Mouse (Mus musculus) fat pad, adult 2 months (tissue): ENCODE data around the gene BC048507.
"Not testable (repeated sequence)": the region's sequence is repeated elsewhere in the genome, so short reads cannot be mapped to it uniquely, and the experiment has no call there.

Experiments used
- DNase-seq: peaks from one replicate; pipeline ENCODE4 v3.0.0-alpha.2; 2011; ENCODE audit warnings: low read depth, low spot score; ENCODE audit errors: extremely low read depth

BC048507 gene

DNA sequence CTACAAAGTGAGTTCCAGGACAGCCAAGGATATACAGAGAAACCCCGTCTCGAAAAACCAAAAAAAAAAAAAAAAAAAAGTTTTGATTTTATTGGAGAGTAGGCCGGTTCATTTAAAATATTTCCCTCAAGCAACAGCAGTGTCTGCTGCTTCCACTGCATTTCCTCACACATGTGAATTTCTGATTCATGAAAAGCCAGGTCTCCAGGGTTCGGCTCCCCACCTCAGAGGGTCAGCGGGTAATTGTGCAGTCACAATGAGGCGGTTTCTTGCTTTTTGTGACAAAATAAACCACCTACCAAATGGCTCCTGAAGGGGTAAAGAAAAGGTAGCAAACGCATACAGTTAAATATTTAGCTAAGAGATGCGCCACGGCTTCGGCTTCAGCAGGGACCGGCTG, at the start of gene BC048507:
Gene BC048507, plus strand, starts transcription at position 301 of the 400 bp plus-strand sequence.
- no peak for DNase-seq

DNA sequence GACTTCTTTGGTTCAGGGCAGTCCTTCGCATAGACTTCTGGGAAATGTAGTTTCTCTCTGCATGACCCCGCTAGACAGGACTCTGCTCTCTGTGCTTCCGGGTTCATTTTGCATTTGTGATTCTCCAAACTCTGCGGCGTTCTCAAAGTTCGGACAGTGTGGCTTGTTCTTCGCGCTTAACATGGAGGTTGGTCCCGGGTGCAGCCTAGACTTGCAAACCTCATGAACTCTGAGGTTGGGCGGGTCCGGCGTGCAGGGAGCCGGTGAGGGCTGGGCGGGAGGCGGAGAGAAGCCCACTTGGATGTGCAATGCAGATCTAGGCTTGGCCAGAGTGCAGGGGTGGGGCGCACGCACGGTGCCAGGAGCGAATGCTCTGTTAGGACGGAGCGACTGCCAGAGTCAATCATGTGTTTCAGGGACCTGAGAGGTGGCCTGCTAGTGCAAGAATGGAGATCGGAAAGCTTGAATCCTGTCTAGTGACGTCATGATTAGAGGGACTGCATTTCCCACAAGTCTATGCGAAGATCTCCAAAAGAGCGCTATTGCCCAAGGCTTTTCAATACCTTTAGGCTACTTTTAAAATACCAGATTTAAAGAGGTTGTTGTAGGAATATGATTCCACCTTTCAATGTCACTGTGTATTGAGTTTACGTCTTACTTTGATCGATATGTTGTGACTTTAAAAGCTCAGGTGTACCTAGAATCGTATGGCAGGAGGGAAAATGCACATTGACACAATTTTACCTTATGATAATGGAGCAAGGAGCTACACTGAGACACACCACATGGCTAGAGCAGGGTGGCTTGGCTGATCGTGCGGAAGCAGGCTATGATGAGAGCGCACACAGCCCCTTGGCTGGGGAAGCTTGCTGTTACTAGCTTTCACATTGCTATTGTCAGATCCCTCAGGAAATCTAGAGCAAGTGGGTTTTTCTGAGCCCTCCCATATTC, 49.1 kb upstream of the BC048507 start, which contains the start of gene Zfp273:
Gene Zfp273, plus strand, starts transcription at position 31 of the 951 bp plus-strand sequence.
- no peak for DNase-seq

DNA sequence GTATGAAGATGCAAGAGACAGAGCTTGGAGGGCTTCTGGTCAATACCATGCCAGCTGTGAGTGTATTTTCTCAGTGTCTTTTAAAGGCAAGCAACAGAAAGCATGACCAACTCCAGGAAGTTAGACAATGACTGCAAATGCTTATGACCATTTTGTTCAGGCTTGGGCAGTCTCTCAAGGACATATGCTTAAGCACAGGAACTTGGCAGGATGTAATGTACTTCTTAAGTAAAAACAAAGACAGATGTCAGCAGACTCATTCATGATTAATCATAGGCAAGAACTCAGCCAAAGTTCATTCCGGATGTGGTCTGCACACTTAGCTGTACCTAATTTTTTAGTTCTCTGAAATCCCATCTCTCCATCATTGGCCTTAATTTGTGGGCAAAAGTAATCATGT, 44.5 kb upstream of the BC048507 start:
- DNase-seq = no peak

DNA sequence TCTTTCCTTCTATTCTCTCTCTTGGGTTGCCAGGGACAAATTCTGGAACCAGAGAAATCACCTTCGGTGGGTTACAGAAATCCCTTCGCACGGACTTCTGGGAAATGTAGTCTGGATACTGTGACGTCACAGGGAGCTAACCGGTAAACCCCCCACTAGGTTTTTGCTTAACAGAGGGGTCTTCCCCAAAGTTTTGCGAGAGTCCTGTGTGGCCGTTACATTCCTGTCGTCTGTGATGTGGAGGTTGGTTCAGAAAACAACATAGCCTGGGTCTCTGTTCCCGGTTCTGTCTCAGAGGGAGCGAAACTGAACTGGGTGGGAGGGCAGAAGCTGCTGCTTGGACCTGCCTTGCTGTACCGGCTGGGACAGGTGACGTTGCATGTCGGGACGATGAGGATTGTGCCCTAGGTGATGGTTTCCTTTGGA, 32.2 kb upstream of the BC048507 start, which contains the start of gene Gm10037:
Gene Gm10037, plus strand, starts transcription at position 196 of the 426 bp plus-strand sequence.
- DNase-seq = no peak

DNA sequence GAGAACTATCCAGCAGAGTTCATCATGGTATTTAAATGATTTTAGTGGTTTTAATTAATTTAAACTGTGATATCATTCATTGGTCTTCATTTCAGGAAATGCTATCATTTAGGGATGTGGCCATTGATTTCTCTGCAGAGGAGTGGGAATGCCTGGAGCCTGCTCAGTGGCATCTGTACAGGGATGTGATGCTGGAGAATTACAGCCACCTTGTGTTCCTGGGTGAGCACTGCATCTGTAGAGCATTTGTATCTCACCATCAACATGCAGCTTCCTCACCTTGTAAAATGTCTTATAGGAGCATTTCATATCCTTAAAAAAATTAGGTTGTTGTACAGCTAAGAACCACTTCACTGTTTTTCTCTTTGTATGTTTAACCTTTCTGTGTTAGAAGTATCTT, 30.0 kb upstream of the BC048507 start:
- not testable (repeated sequence) for DNase-seq

DNA sequence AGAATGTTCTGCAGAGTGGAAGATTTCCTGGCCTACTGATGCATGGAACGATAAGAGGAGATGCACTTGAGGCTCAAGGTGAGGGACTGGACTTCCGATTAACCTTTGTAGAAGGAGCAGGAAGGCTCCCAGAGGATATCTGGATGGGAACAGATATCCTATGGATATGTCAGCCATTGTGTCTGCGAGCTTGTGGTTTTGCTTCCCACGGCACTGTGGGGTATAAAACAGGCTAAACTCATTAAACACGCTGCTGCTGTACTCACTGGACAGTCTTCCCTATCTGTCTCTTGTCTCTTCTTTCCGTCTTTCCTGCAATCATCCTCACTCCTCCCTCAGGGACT, 19.4 kb upstream of the BC048507 start:
- no peak for DNase-seq

DNA sequence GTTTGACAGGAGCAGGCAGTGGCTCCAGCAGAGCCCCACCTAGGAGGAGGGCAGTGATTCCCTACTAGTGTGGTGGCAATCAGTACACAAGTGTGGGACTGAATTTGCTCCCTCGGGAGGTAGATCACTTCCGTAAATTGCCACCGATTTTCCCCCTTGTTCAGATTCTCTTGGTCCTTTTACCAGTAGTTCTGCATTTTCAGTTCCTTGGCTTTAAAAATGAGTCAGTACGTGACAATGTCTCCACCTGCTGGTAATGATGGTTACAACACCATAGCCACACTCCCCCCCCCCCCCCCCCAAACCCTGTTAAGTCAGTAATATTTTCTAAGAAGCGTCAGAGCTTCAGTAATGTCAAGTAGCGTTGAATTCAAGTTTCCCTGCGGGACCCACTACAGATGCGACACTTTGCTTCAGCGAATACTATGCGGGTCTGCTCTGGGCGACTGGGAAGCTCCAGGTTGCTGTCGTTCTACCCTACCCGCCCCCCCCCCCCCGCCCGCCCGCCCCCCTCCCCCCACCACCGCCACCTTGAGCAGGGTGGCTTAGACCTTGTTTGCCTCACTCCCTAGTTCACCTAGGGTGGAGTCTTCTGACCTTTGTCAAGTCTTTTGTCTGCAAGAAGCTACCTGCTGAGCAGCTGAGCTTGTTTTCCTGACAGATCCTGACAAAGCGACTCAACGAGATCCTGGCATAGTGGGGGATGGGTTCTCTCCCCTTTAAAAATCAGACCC, 18.8 kb upstream of the BC048507 start:
- DNase-seq = no peak

DNA sequence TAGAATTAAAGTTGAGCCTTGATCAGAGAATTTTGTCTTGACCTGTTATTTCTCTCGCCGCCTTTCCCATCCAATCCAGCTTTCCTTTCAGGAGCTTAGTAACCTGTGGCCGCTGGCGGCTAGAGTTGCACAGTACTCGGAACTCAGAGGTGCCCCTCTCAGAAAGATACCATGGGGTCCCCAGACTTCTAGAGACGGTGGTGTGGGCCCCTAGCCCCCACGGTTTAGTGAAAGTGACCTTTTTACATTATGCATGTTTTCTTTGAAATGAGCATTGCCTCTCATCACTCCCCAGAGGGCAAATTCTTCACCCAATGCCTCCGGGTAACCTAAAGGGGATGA, 18.3 kb upstream of the BC048507 start:
- DNase-seq = no peak

DNA sequence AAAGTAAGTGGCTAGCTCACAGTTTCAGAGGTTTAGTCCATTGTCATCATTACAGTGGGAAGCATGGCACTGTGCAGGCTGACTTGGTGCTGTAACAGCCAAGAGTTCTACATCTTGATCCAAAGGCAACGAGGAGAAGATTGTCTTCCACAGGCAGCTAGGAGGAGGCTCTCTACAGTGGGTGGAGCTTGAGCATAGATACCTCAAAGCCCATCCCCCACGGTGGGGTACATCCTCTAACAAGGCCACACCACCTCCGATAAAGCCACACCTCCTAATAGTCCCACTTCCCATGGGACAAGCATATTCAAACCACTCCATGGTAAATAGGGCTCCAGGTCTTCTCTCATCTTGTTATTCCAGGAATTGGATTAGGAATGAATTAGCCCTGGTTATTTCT, 12.8 kb upstream of the BC048507 start:
- DNase-seq = no peak

DNA sequence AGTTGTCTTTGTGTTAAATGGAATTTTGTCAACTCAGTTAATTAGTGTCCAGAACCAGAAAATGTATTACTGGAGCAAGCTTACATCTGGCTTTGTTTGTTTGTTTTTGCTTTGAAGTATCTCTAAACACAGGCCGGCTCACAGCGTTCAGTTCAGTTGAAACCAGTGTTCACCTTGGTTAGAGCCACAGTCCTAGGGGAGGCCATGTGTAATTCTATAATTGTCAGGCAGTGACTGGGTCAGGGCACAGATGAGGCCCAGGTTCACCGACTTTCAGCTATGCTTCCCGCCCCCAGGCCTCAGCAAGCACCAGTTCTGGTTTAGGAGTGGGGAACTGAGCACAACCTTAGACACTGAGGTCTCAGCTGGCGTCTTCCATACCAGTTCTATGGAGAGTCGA, 10.0 kb upstream of the BC048507 start:
- no peak for DNase-seq

DNA sequence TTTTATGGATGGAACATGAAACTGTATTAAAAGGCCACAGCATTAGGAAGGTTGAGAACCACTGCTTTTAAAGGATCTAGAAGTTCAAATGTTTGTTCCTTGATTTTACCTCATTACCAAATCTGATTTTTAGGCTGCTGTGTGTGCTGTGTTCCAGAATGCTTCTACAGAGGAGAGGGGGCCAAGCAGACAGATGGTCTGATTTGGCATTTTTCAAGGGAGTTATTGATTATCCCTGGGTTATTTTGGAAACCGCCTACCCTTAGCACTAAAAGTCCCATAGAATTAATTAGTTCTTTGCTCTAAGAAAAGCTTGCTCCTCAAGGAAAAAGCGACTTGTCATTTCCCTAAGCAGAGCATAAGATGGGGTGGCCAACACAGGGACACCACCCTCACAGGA, 9.1 kb upstream of the BC048507 start:
- DNase-seq = no peak

DNA sequence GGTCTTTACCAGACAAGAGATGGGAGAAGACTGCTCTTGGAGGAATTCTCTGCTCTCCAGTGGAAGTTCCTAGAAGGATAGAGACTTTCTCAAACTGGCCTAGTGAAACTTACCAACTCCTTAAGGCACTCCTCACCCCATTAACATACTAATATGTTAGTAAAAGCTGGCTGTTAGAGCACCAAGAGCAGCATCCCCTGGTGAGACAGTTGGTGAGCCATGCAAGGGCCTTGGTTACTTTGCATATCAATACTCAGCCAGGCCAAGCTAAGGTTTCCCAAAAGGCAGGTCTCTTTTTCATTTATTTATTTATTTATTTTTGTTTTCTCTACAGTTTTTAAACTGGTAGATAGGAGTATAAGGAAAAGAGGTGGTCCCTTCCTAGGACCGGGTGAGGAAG, 5.8 kb upstream of the BC048507 start:
- no peak for DNase-seq

DNA sequence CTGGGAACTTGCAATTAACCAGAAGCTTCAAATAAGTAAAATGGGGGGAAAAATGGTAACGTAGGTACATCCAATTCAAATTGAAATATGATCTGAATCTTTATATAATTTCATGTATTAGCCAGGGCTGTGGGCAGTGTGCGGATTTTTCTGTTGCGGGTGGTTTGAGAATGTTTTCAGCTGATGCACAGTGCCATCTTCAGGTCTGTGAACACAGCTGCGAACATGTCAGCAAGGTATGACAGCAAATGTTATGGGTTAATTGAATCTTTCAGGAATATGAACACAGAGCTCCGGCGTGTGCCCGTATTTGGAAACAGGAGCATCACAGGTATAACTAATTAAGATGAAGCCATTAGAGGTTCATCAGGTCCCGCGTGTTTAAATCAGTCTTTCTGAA, 618 bp upstream of the BC048507 start:
- no peak for DNase-seq

DNA sequence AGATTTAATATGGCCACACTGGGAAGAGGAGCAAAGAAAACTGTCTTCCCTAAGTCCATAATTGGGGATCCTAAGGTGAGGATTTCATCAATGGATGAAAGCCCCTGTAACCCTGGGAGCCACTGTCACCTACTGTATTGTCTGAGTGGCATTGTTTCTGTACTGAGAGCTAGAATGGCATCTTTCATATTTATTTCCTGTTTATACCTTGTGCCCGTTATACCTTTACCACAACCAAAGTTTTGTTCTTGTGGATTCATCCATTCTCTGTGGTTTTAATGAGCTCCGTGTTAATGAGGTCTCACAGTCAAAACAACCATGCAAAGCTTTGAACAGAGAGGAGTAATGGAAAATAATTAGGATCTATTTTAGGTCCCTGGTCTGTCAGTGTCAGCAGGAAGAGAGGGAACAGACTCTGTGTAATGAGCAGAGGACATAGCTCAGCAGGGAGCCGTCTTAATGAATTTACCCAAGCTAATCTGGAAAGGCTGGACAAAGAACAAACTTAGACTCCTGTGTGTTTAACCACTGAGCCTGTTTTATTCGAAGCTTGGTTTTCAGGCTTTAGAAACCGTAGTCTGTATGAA, 1.7 kb downstream of the BC048507 start:
- DNase-seq = no peak

DNA sequence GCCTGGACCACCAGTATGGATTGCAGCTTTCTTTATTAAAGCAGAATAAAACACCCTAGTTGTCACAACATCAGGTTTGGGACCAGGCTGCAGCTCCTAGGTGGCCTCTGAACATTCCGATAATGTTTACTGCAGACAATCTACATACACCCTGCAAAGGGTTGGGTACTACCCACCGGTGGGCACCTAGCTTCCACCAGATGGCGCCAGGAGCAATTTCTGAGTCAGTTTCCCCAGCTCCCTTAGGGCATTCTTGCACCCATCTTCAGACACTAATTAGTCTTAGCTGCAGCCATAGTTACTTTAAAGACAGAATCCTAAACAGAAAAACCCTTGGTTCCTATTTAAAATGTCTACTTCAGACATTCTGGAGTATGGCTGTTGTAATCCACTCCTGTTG, 4.8 kb downstream of the BC048507 start:
- DNase-seq = no peak

DNA sequence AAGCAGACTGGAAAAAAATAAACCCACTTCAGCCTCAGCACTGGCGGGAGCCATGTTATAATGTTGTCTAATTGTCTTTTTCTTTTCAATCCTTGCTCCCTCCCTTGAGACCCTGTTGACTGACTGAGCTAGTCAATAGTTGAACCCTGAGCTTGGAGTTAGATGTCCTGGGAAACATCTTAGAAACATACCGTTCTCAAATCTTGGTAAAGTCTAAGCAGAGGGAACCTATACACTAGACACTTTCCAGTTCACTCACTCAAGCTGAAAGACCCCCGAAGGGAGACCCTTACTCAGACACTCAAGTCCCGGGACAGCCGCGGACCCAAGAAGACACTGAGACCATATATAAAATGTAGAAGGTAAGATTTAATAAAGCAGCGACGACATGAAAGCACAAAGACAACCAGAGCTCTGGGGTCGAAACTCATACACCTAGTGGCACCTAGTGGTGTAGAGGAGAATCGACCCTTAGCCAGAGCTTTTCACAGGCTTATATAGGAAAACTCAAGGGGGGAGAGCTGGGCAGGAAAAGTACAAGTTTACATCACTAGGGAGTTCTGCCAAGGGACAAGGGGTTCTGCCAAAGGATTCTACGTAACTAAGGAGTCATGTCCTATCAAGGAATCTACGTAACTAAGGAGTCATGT, 13.0 kb downstream of the BC048507 start:
- DNase-seq = not testable (repeated sequence)

DNA sequence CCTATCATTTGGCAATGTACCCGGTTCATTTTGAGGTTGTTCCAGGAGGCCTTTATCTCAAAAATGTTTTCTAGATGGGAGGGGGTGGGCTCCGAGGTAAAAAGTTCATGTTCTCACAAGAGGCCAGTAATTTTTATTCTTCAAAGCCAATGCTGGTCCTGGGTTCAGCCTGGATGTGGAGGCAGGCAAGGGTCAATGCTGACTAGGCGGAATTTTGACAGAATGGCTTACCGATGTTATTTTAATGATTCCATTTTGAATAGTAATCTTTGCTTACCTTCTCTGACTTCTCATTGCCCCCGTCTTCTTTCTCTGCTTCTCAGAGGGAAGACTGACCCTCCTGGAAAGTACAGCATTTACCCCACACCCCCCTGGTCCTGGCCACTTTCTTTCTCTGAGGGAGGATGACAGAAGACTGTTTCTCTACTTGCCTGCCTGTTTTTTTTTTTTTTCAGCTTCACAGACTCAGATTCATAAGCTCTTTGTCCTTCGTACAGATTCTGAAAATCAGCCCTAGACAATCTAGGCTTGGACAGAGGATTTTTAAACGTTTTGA, 13.7 kb downstream of the BC048507 start:
- DNase-seq = no peak

DNA sequence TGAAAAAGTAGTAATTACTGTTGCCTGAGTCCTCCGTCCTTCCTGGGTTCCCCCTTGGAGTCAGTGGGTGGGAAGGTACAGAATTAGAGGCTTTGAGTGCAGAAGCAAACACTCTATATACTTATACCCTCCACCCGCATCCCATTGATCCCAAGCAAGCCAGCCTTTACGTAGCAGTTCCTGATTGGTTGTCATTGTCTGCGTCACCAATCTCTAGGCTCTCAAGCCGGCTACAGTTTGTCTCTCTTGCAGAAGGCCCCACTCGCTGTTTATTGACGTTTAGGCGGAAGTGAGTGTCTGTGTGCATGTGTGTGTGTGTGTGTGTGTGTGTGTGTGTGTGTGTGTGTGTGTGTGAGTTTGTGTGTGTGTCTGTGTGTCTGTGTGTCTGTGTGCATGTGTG, 20.8 kb downstream of the BC048507 start:
- DNase-seq = no peak

DNA sequence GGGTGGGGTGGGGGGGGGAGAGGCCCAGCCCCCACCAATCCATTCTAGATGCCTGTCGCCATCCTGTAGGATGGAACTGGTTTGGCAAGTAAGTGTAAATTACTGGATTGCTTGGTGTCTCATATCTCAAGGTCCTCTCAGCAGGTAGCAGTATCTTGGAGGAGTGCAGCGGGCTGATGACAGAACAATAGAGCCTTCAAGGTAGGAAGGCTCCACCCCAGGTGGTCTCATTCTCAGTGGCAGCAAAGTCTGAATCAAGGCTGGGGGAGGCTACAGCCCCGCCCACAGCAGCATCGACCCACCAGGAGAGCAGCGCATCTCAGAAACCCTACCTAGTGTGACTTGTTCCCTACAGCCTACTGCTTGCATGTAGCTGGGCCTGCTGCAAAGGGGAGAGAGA, 46.6 kb downstream of the BC048507 start:
- no peak for DNase-seq
